Mouse (Mus musculus) hindlimb bud, embryonic 11.5 days (tissue): Measurements from ENCODE around the gene Pcsk2.

Experiments used
- DNase-seq: peaks from one replicate; pipeline ENCODE4 v3.0.0-alpha.2; 2012; ENCODE audit warnings: low read depth, low spot score; ENCODE audit errors: extremely low spot score

Pcsk2 gene

GRCm38 (mm10) chr2:143724101-143724500 is 178.1 kb downstream of the Pcsk2 start:
- no peak for DNase-seq

GRCm38 (mm10) chr2:143724720-143725119 is 178.8 kb downstream of the Pcsk2 start:
- DNase-seq = no peak

- DNase-seq = no peak
Measured at GRCm38 (mm10) chr2:143732501-143732900, 186.5 kb downstream of the Pcsk2 start.

- no peak for DNase-seq
Measured at GRCm38 (mm10) chr2:143735442-143735841, 189.5 kb downstream of the Pcsk2 start.

GRCm38 (mm10) chr2:143739475-143740226 is 193.7 kb downstream of the Pcsk2 start:
- no peak for DNase-seq

GRCm38 (mm10) chr2:143742436-143742835 is 196.5 kb downstream of the Pcsk2 start:
- DNase-seq = no peak

GRCm38 (mm10) chr2:143743081-143743480 is 197.1 kb downstream of the Pcsk2 start:
- no peak for DNase-seq

GRCm38 (mm10) chr2:143752051-143752788 is 206.3 kb downstream of the Pcsk2 start:
- DNase-seq = no peak

- peak; percentile 6 for DNase-seq
Measured at GRCm38 (mm10) chr2:143776448-143776847, 230.5 kb downstream of the Pcsk2 start.

GRCm38 (mm10) chr2:143780310-143780709 is 234.4 kb downstream of the Pcsk2 start:
- no peak for DNase-seq

GRCm38 (mm10) chr2:143789911-143790310 is 244.0 kb downstream of the Pcsk2 start:
- DNase-seq = no peak

GRCm38 (mm10) chr2:143795858-143796257 is 249.9 kb downstream of the Pcsk2 start:
- DNase-seq = no peak

- DNase-seq = no peak
Measured at GRCm38 (mm10) chr2:143796335-143797013, 250.5 kb downstream of the Pcsk2 start.

GRCm38 (mm10) chr2:143801097-143801496 is 255.1 kb downstream of the Pcsk2 start:
- DNase-seq = no peak

GRCm38 (mm10) chr2:143806140-143806923 is 260.4 kb downstream of the Pcsk2 start:
- no peak for DNase-seq

- DNase-seq = no peak
Measured at GRCm38 (mm10) chr2:143806924-143807664, 261.1 kb downstream of the Pcsk2 start.

- no peak for DNase-seq
Measured at GRCm38 (mm10) chr2:143808789-143809188, 262.8 kb downstream of the Pcsk2 start.

- no peak for DNase-seq
Measured at GRCm38 (mm10) chr2:143812262-143812661, 266.3 kb downstream of the Pcsk2 start.

- DNase-seq = no peak
Measured at GRCm38 (mm10) chr2:143813461-143813860, 267.5 kb downstream of the Pcsk2 start.

GRCm38 (mm10) chr2:143831645-143832044 is 285.7 kb downstream of the Pcsk2 start:
- no peak for DNase-seq
